Mouse (Mus musculus) urinary bladder, postnatal 10 days (tissue): Measurements from ENCODE around the gene Acvr1c.

ENCODE experiments used
- DNase-seq: peaks from one replicate; pipeline ENCODE4 v3.0.0; 2022; ENCODE audit warnings: low spot score

The Acvr1c gene

GRCm38 (mm10) chr2:58282259-58282910 lies 75.3 kb downstream of the Acvr1c start:
- no peak for DNase-seq

- no peak for DNase-seq
Observed at GRCm38 (mm10) chr2:58281046-58281445, 76.6 kb downstream of the Acvr1c start.

- no peak for DNase-seq
Observed at GRCm38 (mm10) chr2:58279163-58279562, 78.5 kb downstream of the Acvr1c start.

- DNase-seq: no peak
Observed at GRCm38 (mm10) chr2:58276454-58276853, 81.2 kb downstream of the Acvr1c start.

- DNase-seq: no peak
Observed at GRCm38 (mm10) chr2:58240639-58241038, 117.1 kb downstream of the Acvr1c start.

- no peak for DNase-seq
Observed at GRCm38 (mm10) chr2:58237487-58237886, 120.2 kb downstream of the Acvr1c start.
